Mouse (Mus musculus) heart, postnatal 36 days (tissue): ENCODE measurements around the gene Psma6. TPM values are rescaled to one million over a fixed set of nuclear protein-coding genes. Genes with fewer than 3 reads are reported as not detected.
A peak's percentile ranks its signal among the peaks of the same experiment; 100 is the strongest.

Experiments used
- DNase-seq, 2 experiments: peaks; one replicate each; pipeline ENCODE4 v3.0.0; 2021 to 2022
- intact Hi-C: fragments of 180-260 bp; cut with DNase I; formaldehyde crosslinking; loops from one replicate; pipeline ENCODE4 v1.15.1; 2025
- total RNA-seq, 2 experiments: library from RNA; stranded (reverse); gene quantifications; 2 replicates each; pipeline ENCODE4 v1.2.3; 2021

Psma6 gene
- total RNA-seq, 2 experiments from 2014 or later, result 162 to 167 TPM

DNA sequence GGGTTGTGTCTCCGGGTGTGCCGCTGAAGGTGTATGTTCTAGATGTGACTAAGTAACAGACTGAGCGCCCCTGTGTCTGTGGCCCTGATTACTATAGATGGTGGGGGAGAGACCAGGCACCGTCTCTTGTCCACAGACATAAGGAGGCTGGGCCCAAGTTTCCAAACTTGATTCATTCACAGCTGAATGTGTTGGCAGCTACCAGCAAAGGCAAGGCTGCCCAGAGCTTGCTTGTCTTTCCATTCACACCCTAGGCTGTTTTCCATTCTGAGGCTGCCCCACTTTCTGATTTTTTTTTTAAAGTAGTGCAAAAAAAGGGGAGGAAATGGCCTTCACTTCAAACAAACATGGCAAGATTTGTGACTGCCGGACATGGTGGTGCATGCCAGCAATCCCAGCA, 72.9 kb downstream of the Psma6 start:
- DNase-seq, result no peak
- intact Hi-C loops, result no loop called here

DNA sequence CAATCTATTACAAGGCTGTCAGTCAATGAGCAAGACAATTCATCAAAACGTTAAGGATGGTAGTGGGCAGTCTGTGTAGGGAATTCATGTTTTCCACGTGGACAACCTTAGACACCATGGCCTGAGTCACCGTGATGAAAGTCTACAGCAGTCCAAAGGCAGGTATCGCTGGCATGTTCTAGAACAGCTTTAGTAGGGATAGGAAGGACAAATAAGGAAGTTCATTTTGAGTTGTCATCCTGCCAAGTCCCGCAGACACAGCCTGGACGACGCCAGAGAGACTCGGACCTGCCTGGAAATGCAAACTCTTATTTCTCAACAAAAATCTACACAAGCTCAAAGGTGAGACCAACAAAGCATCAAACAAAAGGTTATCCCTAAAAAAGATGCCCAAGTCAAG, 75.7 kb downstream of the Psma6 start:
- DNase-seq, result no peak

DNA sequence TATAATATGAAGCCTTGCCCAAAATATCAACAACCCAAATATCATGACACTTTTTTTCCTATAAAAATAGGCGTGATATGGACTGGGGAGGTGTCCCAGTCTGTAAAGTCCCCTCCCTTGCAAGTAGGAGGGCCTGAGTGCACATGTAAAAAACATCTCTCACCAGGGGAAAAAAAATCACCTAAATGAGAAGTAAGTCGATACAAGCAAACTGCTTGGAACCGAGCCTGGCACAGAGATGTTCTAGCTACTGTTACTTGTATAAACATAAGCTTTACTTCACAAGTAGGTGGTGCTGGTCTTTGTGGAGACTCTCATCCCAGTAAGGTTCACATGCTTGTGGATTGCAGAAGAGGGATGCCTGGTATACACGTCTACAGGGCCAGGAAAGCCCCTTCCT, 76.9 kb downstream of the Psma6 start:
- intact Hi-C loops, result no loop called here
- DNase-seq, result no peak

More for the DNA sequence above, 75.7 kb downstream of the Psma6 start:
- intact Hi-C loops, result no loop called here

DNA sequence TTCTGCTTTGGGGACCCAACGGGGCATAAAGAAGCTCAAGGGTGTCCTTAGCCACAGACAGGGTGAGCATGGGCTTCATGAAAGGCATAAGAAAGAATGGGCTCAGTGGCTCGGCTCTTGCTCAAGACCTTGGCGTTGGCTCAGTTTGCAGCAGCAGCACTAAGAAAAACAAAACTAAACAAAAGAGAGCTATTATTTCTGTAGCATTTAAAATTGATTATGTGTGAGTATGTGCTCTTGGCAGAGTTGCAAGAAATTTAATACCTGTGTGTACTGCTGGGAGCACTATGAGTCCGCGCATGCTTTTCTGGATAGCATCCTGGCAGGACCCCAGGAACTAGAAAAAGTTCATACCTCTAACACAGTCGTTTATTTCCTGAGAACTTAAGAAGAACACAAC, 77.7 kb downstream of the Psma6 start:
- DNase-seq, result no peak
- intact Hi-C loops, result no loop called here

DNA sequence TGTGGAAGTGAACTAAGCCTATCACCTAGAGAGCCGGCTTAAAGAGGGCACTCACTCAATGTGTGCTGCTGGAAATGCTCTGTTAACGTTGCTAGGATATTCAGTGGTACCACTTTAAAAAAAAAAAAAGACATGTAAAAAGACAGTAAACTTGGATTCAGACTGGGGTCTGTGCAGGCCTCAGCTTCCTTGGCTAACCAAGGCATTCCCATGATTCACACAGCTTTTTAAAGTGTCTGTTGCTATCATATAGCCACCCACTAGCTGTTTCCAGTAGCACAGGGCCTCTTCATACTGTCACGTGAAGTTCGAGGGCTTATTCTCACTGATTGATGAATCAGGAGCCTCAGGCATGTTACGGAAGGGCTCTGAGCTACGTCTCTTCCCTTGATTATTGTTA, 78.4 kb downstream of the Psma6 start:
- intact Hi-C loops, result no loop called here
- DNase-seq, result no peak

DNA sequence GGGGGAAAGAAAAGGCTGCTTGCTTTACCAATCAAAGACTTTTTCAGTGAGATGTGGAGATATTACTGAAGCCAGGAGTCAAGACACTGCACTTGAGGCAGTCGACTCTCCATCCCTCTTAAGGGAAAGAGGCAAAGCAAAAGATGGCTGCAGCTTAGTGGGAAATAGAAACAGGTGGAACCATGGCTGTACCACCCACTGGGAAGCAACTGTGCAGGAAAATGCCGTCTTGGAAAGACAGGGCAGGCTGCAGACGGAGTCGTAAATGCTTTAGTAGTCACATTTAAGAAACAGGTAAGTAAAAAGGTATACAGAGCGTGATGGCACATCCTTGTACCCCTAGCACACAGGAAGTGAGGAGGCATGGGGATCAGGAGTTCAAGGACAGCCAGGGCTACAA, 79.1 kb downstream of the Psma6 start:
- intact Hi-C loops, result no loop called here
- no peak for DNase-seq

DNA sequence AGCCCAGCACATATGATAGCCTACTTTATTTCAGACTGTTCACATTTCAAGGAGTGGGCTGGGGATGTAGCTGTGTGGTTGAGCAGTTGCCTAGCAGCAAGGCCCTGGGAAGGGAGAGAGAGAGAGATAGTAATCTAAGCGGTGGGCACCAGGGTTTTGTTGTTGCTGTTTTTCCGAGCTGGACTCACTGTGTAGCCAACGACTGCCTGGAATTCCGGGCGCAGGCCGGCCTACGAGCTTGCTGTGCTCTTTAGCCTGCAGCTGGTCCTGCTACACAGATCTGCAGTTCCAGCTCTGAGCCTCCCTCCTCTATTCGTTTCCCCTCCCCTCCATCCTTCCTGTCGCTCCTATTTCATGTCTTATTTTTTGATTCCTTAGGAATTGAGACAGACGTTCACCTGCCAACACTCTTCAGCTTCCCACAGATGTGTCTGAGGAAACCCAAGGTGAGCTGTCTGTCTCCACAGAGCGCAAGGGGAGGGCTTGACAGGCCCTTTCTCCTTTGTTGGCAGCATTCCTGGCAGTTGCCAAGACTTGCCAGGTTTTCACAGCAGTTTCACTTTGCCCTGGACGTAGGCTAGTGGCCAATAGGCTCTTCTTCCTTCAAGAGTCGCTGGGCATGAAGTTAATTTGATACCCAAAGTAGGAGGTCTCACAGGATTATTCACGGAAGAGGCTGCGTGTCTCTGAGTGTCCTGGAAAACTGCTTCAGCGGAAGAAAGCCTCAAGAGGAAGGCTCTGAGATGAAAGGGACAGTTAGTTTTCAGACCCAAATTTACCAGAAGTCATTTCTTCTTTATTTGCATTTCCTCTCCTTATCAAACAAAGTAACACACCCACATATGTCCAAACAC, 80.2 kb downstream of the Psma6 start:
- DNase-seq, result peak; percentile 62 to 71
- intact Hi-C loops, result no loop called here

DNA sequence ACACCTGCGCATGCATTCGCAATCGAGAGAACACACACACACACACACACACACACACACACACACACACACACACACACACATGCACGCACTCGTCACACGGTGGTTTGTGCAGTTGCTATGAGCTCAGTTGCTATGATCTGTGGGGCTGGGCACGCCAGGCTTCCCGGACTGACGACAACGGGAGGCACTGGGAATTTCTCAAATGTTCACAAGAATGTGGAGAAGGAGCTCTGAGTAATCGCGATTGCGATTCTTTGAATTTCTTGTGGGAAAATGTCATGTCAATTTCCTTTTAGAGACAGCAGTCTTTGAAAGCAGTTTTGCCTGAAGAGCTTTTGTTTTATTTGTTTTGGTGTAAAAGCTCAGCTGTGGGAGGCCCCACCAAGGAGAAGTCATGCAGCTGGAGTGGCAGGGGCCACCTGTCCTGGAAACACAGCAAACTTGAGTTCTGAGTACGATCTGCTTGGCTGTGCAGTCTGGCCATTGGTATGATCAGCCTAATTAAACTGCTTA, 80.9 kb downstream of the Psma6 start:
- DNase-seq, result no peak
- intact Hi-C loops, result no loop called here

DNA sequence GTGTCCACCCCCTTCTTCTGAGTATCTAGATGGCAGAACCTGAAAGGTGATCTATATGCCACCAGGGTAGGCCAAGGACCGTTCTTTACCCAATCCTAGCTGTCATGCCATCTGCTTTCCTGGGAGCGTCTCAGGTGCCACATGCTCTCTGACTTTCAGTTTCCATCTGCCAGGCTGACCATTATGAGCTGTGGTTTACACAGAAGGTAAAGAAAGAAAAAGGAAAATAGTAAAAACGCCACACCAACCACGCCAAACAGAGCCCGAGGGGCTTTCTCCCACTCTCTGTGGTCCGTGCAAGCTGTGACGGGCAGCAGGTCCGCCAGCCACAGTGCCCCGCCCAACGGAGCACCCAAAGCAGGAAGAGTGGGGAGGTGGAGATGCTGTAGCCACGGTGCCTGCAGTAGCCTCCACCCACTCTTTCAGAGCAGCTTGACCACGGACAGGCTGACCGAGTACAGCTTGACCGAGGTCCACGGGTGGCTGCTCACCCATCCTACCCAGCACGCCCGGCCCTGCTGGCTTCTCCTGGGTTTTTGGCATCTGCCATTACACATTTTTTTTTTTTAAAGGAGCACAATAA, 81.5 kb downstream of the Psma6 start:
- intact Hi-C loops, result no loop called here
- no peak for DNase-seq

DNA sequence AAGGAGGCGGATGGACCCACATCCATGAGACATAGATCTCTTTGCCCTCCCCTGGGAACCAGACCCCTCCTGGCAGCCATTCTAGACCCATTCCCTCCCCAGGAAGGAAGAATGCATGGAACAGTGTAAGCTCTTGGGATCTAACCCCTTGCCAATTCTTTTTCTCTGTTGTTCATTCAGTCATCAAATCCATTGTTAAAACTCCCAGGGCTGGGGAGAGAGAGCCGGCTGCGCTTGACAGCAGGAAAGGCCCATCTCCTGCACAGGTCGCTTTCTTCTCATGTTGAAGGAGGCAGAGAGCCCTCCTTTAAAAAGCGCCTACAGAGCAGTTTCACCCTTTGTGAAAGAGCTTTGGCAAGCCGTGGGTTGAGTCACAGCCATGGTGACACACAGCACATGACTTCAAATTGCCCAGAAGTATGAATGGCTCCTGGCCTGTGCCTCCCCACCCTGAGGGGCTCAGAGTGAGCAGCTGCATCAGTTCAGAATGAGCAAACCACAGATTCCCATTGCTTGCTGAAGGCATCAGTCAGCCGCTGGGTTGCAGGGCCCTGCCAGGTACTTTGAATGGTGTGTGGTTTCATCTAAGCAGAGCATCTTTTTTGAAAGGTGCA, 82.2 kb downstream of the Psma6 start:
- DNase-seq, result peak in 1 of 2 experiments; percentile 38

DNA sequence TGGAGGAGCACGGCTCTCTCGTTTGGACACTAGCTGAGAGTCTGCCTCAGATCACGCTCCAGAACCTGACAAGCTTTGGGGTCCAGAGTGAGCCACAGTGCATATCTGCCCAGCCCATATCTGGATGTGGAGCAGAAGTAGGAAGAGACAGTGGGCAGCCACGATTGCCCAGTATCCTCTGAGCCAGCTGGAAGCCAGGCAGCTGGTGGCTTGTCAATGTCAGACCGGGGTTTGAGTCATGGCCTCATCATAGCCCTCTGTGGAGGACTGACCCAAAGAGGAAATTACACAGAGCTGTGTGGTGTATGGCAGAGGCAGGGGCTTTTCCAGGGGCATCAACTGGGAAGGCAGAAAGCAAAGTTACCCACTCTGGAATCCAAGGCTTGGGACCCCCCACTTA, 82.8 kb downstream of the Psma6 start:
- DNase-seq, result no peak
- intact Hi-C loops, result no loop called here

More for the DNA sequence above, 82.2 kb downstream of the Psma6 start:
- intact Hi-C loops, result no loop called here

DNA sequence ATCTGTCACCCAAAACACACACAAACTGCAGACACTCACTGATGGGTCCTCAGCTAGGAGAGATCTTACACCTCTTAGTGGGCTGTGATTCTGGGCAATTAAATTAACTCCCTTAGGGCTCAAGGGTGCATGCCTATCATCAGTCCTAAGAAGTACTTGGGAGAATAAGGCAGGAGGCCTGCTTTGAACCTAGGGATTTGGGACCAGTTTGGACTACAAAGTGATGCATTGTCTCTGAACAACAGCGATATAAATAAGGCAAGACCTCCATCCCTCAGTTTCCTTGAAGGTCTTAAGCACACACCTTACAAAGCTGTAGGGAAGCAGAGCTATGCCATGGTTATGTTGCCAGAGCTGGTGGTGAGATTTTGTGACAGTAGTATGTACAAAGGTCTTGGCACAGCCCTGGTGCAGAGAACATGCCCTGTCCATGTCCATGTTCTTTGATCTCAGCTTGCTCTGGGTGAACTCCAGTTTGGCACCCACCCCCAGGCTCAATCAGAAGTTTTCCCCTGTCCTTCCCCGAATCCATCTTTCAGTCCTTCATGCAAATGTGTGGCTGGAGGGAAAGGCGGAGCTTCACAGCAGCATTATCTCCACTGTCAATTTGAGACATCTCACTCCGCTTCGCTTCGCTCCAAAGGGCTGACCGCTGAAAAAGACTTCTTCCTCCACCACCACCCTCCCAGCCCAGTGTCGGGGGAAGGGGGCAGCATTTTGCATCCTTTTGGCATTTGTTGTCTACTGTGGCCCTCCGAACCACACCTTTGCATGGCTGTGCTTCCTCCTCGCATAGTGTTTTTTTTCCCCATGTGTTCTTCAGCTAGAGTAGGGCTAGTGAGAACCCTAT, 83.5 kb downstream of the Psma6 start:
- DNase-seq, result no peak
- intact Hi-C loops, result no loop called here

Other genes starting within 250 kb of the Psma6 start
- 10 to 100 TPM; 40.7 to 51.8 TPM for gene Srp54b, start 229.1 kb upstream of the Psma6 start, total RNA-seq
- 1 to 10 TPM; 8.4 to 8.5 TPM for gene 1700047I17Rik2, start 184.6 kb upstream of the Psma6 start, total RNA-seq
- gene Srp54c, start 154.1 kb upstream of the Psma6 start, total RNA-seq, result 10 to 100 TPM; 29.9 to 30.0 TPM
- gene 1110008L16Rik, start 84.6 kb upstream of the Psma6 start, total RNA-seq, result 10 to 100 TPM in 1 of 2 experiments, 1 to 10 TPM in 1; 10.0 to 12.0 TPM
- gene Ppp2r3c, start 81.2 kb upstream of the Psma6 start, total RNA-seq, result 10 to 100 TPM in 1 of 2 experiments, 1 to 10 TPM in 1; 8.9 to 10.4 TPM
- 10 to 100 TPM; 32.8 to 65.3 TPM for gene Nfkbia, start 108.4 kb downstream of the Psma6 start, total RNA-seq
- gene Aldoart2, start 181.0 kb downstream of the Psma6 start, total RNA-seq, result not detected
- not detected for gene Insm2, start 215.2 kb downstream of the Psma6 start, total RNA-seq